Mouse (Mus musculus): Measurements from ENCODE around the gene Gm10322. TPM values are rescaled to one million over a fixed set of nuclear protein-coding genes. Genes with fewer than 3 reads are reported as not detected.

Gene Gm10322
- polyA plus RNA-seq, 1 experiment from 2014 or later: not detected

DNA sequence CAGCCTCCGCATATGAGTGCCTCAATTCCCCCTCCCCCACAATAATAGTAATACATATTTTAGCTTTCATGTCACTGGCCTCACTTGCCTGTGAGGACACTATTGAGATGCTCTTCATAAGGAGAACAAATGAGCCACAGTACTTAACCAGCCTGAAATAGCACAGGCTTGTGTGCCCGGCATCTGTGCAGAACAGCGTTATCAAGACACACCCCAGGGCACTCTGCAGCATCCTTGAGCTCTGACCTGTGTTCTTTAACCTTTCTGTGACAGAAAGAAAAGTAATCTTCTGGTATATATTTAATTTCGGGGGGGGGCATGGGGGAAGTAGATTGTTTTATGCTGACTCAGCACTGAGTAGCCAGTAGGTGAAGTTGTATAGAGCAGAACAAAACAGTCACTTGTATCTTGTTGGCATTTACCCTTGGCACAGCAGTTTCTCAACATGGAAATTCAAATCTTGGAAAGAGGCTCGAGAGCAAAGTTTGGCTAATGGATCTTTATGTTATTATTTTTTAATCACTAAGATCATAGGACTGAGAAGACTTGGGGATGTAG, 31.0 kb downstream of the Gm10322 start:
- 68% methylated on average over 5 of the region's 5 CpGs for WGBS
- Histone ChIP-seq H3K4me3 (ENCODE audit: low read depth, low read length) (no peak overlapping the region), H3K27me3 (replicated peaks; ENCODE audit: control insufficient read depth, insufficient read depth, low read length) (no peaks in the 10 kb centered on the region), H3K9ac (ENCODE audit: low read length) (no peak overlapping the region), H3K36me3 (ENCODE audit: control insufficient read depth, insufficient read depth, low read length) (no peaks in the 10 kb centered on the region), H3K4me2 (ENCODE audit: low read length) (no peak overlapping the region), H3K27ac (ENCODE audit: low read depth) (no peak overlapping the region), H3K4me1 (replicated peaks; ENCODE audit: control insufficient read depth, insufficient read depth, low read length) (no peaks in the 10 kb centered on the region), H3K9me3 (ENCODE audit: control insufficient read depth, low read length) (peaks cover 7% of the 10 kb centered on the region)
- ATAC-seq (replicated peaks; ENCODE audit: low FRiP score, low TSS enrichment, low read depth) (no peak), DNase-seq (ENCODE audit: low spot score) (no peak)

DNA sequence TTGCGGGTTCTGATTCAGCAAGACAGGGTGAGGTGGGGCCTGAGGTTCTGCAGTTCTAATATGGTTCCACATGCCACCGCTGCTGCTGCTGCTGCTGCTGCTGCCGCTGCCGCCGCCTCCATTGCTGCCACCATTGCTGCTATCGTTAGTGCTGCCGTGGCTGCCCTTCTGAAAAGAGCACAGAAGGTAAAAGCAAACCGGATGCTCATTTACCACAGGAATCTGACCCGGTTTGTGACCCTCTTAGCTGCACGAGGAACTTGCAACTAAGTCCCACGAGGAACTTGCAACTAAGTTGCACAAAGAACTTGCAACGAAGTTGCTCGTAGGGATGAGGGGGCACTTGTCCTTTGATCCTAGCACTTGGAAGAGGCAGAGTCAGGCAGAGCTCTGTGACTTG, 40.9 kb downstream of the Gm10322 start:
- Histone ChIP-seq H3K4me2 (ENCODE audit: low read length) (no peak overlapping the region), H3K27ac (ENCODE audit: low read depth) (no peak overlapping the region), H3K4me1 (replicated peaks; ENCODE audit: control insufficient read depth, insufficient read depth, low read length) (no peaks in the 10 kb centered on the region), H3K27me3 (replicated peaks; ENCODE audit: control insufficient read depth, insufficient read depth, low read length) (no peaks in the 10 kb centered on the region), H3K9me3 (ENCODE audit: control insufficient read depth, low read length) (0 out of 2 replicates have a peak, but pooled peaks cover 3% of the 10 kb centered on the region), H3K9ac (ENCODE audit: low read length) (no peak overlapping the region), H3K36me3 (ENCODE audit: control insufficient read depth, insufficient read depth, low read length) (no peaks in the 10 kb centered on the region), H3K4me3 (ENCODE audit: low read depth, low read length) (no peak overlapping the region)
- no peak for DNase-seq (ENCODE audit: low spot score)
- ATAC-seq (replicated peaks; ENCODE audit: low FRiP score, low TSS enrichment, low read depth): no peak
- 83% methylated on average over 13 of the region's 13 CpGs for WGBS

DNA sequence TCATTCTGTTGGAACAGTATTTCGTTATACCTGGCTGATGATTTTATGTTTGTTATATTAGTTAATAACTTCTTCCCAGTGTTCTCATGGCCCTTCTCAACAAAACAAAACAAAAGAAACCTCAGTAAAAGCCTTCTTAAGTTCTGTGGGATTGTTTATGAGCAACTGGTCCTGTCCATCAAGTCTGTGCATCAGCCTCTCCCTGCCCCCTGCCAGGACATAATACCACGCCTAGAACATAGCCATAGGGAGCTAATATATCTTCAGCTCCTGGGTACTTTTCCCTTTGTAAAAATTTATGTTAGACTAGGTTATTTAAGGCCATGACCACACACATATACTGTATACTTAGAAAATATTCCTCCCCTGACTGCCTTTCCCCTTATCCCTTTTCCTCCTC, 48.9 kb downstream of the Gm10322 start:
- 80% methylated on average over 2 of the region's 2 CpGs for WGBS
- H3K4me1 ChIP-seq (replicated peaks; ENCODE audit: control insufficient read depth, insufficient read depth, low read length): no peaks in the 10 kb centered on the region

DNA sequence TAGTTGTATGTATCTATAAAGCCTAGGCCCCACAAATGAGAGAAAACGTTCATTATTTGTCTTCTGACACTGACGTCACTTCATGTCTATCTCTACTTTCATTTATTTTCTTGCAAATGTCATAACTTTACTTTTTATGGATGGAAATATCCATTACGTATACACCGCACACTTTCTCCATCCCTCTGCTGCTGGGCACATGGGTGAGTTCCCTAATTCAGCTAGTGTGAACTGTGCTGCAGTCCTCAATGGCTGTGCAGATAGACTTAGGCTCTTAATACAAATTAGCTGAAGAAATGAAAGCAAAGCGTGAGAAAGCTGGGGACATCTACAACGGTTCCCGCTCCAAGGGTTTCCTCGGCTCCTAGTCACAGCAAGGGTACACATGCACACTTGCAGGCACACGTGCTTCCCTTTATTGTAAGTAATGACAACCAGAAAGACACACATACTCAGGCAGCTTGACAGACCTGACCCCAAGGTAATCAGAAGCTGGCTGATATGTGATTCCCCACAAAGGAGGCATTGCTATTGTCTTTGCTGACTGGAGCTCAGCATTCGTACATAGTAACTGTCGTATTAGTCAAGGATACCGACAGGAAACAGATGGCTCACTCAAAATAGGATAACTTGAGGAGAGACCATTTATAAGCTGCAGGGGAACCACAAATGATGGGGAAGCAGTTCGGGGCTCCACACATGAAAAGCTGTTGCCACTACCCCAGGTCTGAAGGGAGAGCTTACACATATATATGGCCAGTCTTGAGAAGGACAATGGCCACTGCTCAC, 49.8 kb downstream of the Gm10322 start:
- H3K9me3 ChIP-seq (ENCODE audit: control insufficient read depth, low read length): no peaks in the 10 kb centered on the region

More for the DNA sequence above, 48.9 kb downstream of the Gm10322 start:
- Histone ChIP-seq H3K9me3 (ENCODE audit: control insufficient read depth, low read length) (0 out of 2 replicates have a peak, but pooled peaks cover 2% of the 10 kb centered on the region), H3K4me3 (ENCODE audit: low read depth, low read length) (no peak overlapping the region), H3K36me3 (ENCODE audit: control insufficient read depth, insufficient read depth, low read length) (no peaks in the 10 kb centered on the region), H3K4me2 (ENCODE audit: low read length) (no peak overlapping the region), H3K27me3 (replicated peaks; ENCODE audit: control insufficient read depth, insufficient read depth, low read length) (no peaks in the 10 kb centered on the region), H3K27ac (ENCODE audit: low read depth) (no peak overlapping the region), H3K9ac (ENCODE audit: low read length) (no peak overlapping the region)
- DNase-seq (ENCODE audit: low spot score) (no peak), ATAC-seq (replicated peaks; ENCODE audit: low FRiP score, low TSS enrichment, low read depth) (no peak)

More for the DNA sequence above, 49.8 kb downstream of the Gm10322 start:
- Histone ChIP-seq H3K27ac (ENCODE audit: low read depth) (no peak overlapping the region), H3K4me3 (ENCODE audit: low read depth, low read length) (no peak overlapping the region), H3K27me3 (replicated peaks; ENCODE audit: control insufficient read depth, insufficient read depth, low read length) (no peaks in the 10 kb centered on the region), H3K36me3 (ENCODE audit: control insufficient read depth, insufficient read depth, low read length) (no peaks in the 10 kb centered on the region), H3K9ac (ENCODE audit: low read length) (no peak overlapping the region), H3K4me1 (replicated peaks; ENCODE audit: control insufficient read depth, insufficient read depth, low read length) (no peaks in the 10 kb centered on the region), H3K4me2 (ENCODE audit: low read length) (no peak overlapping the region)
- 80% methylated on average over 13 of the region's 13 CpGs for WGBS
- DNase-seq (ENCODE audit: low spot score) (no peak), ATAC-seq (replicated peaks; ENCODE audit: low FRiP score, low TSS enrichment, low read depth) (no peak)

Other genes with a start within 250 kb of the Gm10322 start
- gene Gm10273, start 220.4 kb upstream of the Gm10322 start, polyA plus RNA-seq (2014; fragmentation: Nextera tagmentation; extraction: Ambion mirVana): 7.8 and 10.5 TPM in 2 replicates
- 11.6 and 14.2 TPM in 2 replicates for gene Pla2g12b, start 212.4 kb upstream of the Gm10322 start, polyA plus RNA-seq (2014; fragmentation: Nextera tagmentation; extraction: Ambion mirVana)
- gene Oit3, start 174.3 kb upstream of the Gm10322 start, polyA plus RNA-seq (2014; fragmentation: Nextera tagmentation; extraction: Ambion mirVana): 0.61 and 0.86 TPM in 2 replicates
- 60.2 and 60.9 TPM in 2 replicates for gene Mcu, start 629 bp downstream of the Gm10322 start, polyA plus RNA-seq (2014; fragmentation: Nextera tagmentation; extraction: Ambion mirVana)
- gene Micu1, start 86.4 kb downstream of the Gm10322 start, polyA plus RNA-seq (2014; fragmentation: Nextera tagmentation; extraction: Ambion mirVana): 65.8 and 76.4 TPM in 2 replicates